Comparison of ENCODE assay signal across 9 mouse cellular contexts in genomic region chr7:16946441-16947348, GRCm38 (mm10). TPM values are rescaled to one million over a fixed set of nuclear protein-coding genes. Genes with fewer than 3 reads are reported as not detected.
DNase-seq lines count a peak whose midpoint lies in the region; ATAC-seq and TF ChIP-seq lines count a peak whose summit lies in the region.
"Had no signal": no experiment of that assay in that cellular context is flagged by ENCODE, and none has a peak within 500 bp of the region (broad histone marks: within the 10 kb centered on the region; RNA-seq: fewer than 3 reads in every experiment).

No protein-coding gene starts in this region.

- peaks cover 5% of the 10 kb centered on the region for H3K79me2 ChIP-seq in myocyte (ENCODE audit: control insufficient read depth, insufficient read depth)

- WGBS in kidney, embryonic 14.5 days = 4% methylated on average over 49 of the region's 53 CpGs
- WGBS in embryonic facial prominence, embryonic 15.5 days = 8% methylated on average over 53 of the region's 53 CpGs
- WGBS in hindbrain, embryonic 16.5 days = 1% methylated on average over 53 of the region's 53 CpGs

- H3K4me3 ChIP-seq in kidney, embryonic 14.5 days (ENCODE audit: low read length) = peak overlapping the region; percentile 33
- peak overlapping the region; percentile 38 for H3K4me3 ChIP-seq in embryonic facial prominence, embryonic 15.5 days (replicated peaks)
- peak overlapping the region; percentile 73 for H3K4me3 ChIP-seq in hindbrain, embryonic 16.5 days (ENCODE audit: low read length)
- H3K4me3 ChIP-seq in myocyte = peak overlapping the region; percentile 20

- peak; percentile 32 for TF ChIP-seq POLR2A in myocyte (IDR thresholded peaks at IDR 0.05; ENCODE audit: insufficient read length, low read depth)

- no peak for ATAC-seq in kidney, embryonic 14.5 days (ENCODE audit: low FRiP score, low TSS enrichment)
- ATAC-seq in embryonic facial prominence, embryonic 15.5 days (ENCODE audit: insufficient number of reproducible peaks, low FRiP score, low TSS enrichment, low read depth) = no peak
- ATAC-seq in hindbrain, embryonic 16.5 days = no peak

- peak overlapping the region; percentile 25 for H3ac ChIP-seq in myocyte (ENCODE audit: control insufficient read depth, insufficient read length)

- H3K9ac ChIP-seq in kidney, embryonic 14.5 days (ENCODE audit: low read depth, low read length) = peak overlapping the region; percentile 52; the same call in 1 of the 2 replicates
- H3K9ac ChIP-seq in embryonic facial prominence, embryonic 15.5 days = peak overlapping the region; percentile 15; the same call in 1 of the 2 replicates
- peak overlapping the region; percentile 93 for H3K9ac ChIP-seq in hindbrain, embryonic 16.5 days (ENCODE audit: low read depth, low read length)

- no peaks in the 10 kb centered on the region for H3K36me3 ChIP-seq in kidney, embryonic 14.5 days (ENCODE audit: control insufficient read depth, insufficient read depth, low read length)
- no peaks in the 10 kb centered on the region for H3K36me3 ChIP-seq in embryonic facial prominence, embryonic 15.5 days
- no peaks in the 10 kb centered on the region for H3K36me3 ChIP-seq in hindbrain, embryonic 16.5 days (ENCODE audit: control insufficient read depth, insufficient read depth, low read length)
- H3K36me3 ChIP-seq in myocyte (ENCODE audit: control insufficient read depth, insufficient read depth) = no peaks in the 10 kb centered on the region
- H3K36me3 ChIP-seq: G1E had no signal

- H3K27ac ChIP-seq in kidney, embryonic 14.5 days (ENCODE audit: low read depth, low read length) = no peak overlapping the region
- peak overlapping the region; percentile 65 for H3K27ac ChIP-seq in embryonic facial prominence, embryonic 15.5 days (replicated peaks)
- peak overlapping the region; percentile 93 for H3K27ac ChIP-seq in hindbrain, embryonic 16.5 days (ENCODE audit: low read depth, low read length)

- peaks cover 36% of the 10 kb centered on the region for H3K4me1 ChIP-seq in kidney, embryonic 14.5 days (ENCODE audit: control insufficient read depth, insufficient read depth, low read length)
- peaks cover 62% of the 10 kb centered on the region for H3K4me1 ChIP-seq in embryonic facial prominence, embryonic 15.5 days
- peaks cover 43% of the 10 kb centered on the region for H3K4me1 ChIP-seq in hindbrain, embryonic 16.5 days (ENCODE audit: control insufficient read depth, insufficient read depth, low read depth, low read length)

- no peaks in the 10 kb centered on the region for H3K9me3 ChIP-seq in kidney, embryonic 14.5 days (ENCODE audit: control insufficient read depth, low read length)
- no peaks in the 10 kb centered on the region for H3K9me3 ChIP-seq in embryonic facial prominence, embryonic 15.5 days (replicated peaks)
- H3K9me3 ChIP-seq in hindbrain, embryonic 16.5 days (ENCODE audit: control insufficient read depth, low read length) = no peaks in the 10 kb centered on the region

- peaks cover 50% of the 10 kb centered on the region for H3K27me3 ChIP-seq in kidney, embryonic 14.5 days (ENCODE audit: control insufficient read depth, insufficient read depth, low read length)
- peaks cover 43% of the 10 kb centered on the region for H3K27me3 ChIP-seq in embryonic facial prominence, embryonic 15.5 days
- H3K27me3 ChIP-seq in hindbrain, embryonic 16.5 days (replicated peaks; ENCODE audit: control insufficient read depth, insufficient read depth, low read length) = no peaks in the 10 kb centered on the region
- no peaks in the 10 kb centered on the region for H3K27me3 ChIP-seq in myocyte (ENCODE audit: control insufficient read depth, insufficient read depth, insufficient read length)

- H3K4me2 ChIP-seq in kidney, embryonic 14.5 days (replicated peaks; ENCODE audit: low read depth, low read length) = peak overlapping the region; percentile 48
- H3K4me2 ChIP-seq in embryonic facial prominence, embryonic 15.5 days (replicated peaks) = peak overlapping the region; percentile 81
- peak overlapping the region; percentile 94 for H3K4me2 ChIP-seq in hindbrain, embryonic 16.5 days (ENCODE audit: low read length)
- peak overlapping the region; percentile 84 for H3K4me2 ChIP-seq in myocyte (ENCODE audit: low read depth)

- no peak for DNase-seq in kidney, adult 8-10 months
- DNase-seq in Muller cell, postnatal 12 days (ENCODE audit: inconsistent ontology term) = peak; percentile 56
- DNase-seq in thymus, postnatal 0 days (ENCODE audit: low spot score) = no peak
- DNase-seq in urinary bladder, postnatal 36 days (ENCODE audit: low spot score in 2 of 2) = no peak

TF ChIP-seq in myocyte, 11 proteins besides CTCF, POLR2A, EP300 and RAD21:
- TF ChIP-seq REST (IDR thresholded peaks at IDR 0.05; ENCODE audit: insufficient read depth, insufficient read length) = no peak
- TF ChIP-seq SRF (IDR thresholded peaks at IDR 0.05; ENCODE audit: control insufficient read depth, insufficient read length, low read depth) = no peak
- no peak for TF ChIP-seq MAX (IDR thresholded peaks at IDR 0.05; ENCODE audit: low read depth)
- TF ChIP-seq USF1 (IDR thresholded peaks at IDR 0.05; ENCODE audit: low read depth) = no peak
- no peak for TF ChIP-seq E2F4 (IDR thresholded peaks at IDR 0.05; ENCODE audit: insufficient read depth)
- peak in 1 of 3 experiments; percentile 26 for TF ChIP-seq MYOG (IDR thresholded peaks at IDR 0.05; ENCODE audit: control insufficient read depth in 1 of 3, insufficient read depth in 1 of 3, insufficient read length in 2 of 3, low read depth in 2 of 3)
TF ChIP-seq in myocyte: peak in this region for 1.

RNA-seq across cellular contexts. Expression of gene Pnmal2, which starts 2.2 kb away (rescaled TPM):
- 2.5 and 5.5 TPM in 2 replicates for polyA plus RNA-seq in kidney, embryonic 14.5 days (2014; fragmentation: Nextera tagmentation; extraction: Ambion mirVana)
- polyA plus RNA-seq in embryonic facial prominence, embryonic 15.5 days (2015; fragmentation: Nextera tagmentation; extraction: Ambion mirVana) = 22.4 and 26.0 TPM in 2 replicates
- 143 and 146 TPM in 2 replicates for polyA plus RNA-seq in hindbrain, embryonic 16.5 days (2015; fragmentation: Nextera tagmentation; extraction: Ambion mirVana)
- polyA plus RNA-seq in myocyte (2012; fragmentation: generic; extraction: Trizol) = 44.4 TPM
- 5.1 and 6.4 TPM in 2 replicates for polyA plus RNA-seq in thymus, postnatal 0 days (2015; fragmentation: Nextera tagmentation; extraction: Ambion mirVana)
- polyA plus RNA-seq: G1E had no signal

RNA-seq across cellular contexts. Expression of gene Pnmal1, which starts 12.8 kb away (rescaled TPM):
- polyA plus RNA-seq in kidney, embryonic 14.5 days (2014; fragmentation: Nextera tagmentation; extraction: Ambion mirVana) = 0.51 and 0.74 TPM in 2 replicates
- 1.8 and 2.9 TPM in 2 replicates for polyA plus RNA-seq in embryonic facial prominence, embryonic 15.5 days (2015; fragmentation: Nextera tagmentation; extraction: Ambion mirVana)
- polyA plus RNA-seq in hindbrain, embryonic 16.5 days (2015; fragmentation: Nextera tagmentation; extraction: Ambion mirVana) = 57.4 and 58.3 TPM in 2 replicates
- 0.05 TPM for polyA plus RNA-seq in myocyte (2012; fragmentation: generic; extraction: Trizol)
- 0.04 TPM in 2 replicates for polyA plus RNA-seq in thymus, postnatal 0 days (2015; fragmentation: Nextera tagmentation; extraction: Ambion mirVana)

RNA-seq across cellular contexts. Expression of gene Calm3, which starts 22.8 kb away (rescaled TPM):
- polyA plus RNA-seq in kidney, embryonic 14.5 days (2014; fragmentation: Nextera tagmentation; extraction: Ambion mirVana) = 156 and 198 TPM in 2 replicates
- polyA plus RNA-seq in embryonic facial prominence, embryonic 15.5 days (2015; fragmentation: Nextera tagmentation; extraction: Ambion mirVana) = 117 and 138 TPM in 2 replicates
- 419 and 442 TPM in 2 replicates for polyA plus RNA-seq in hindbrain, embryonic 16.5 days (2015; fragmentation: Nextera tagmentation; extraction: Ambion mirVana)
- polyA plus RNA-seq in myocyte (2012; fragmentation: generic; extraction: Trizol) = 336 TPM
- polyA plus RNA-seq in thymus, postnatal 0 days (2015; fragmentation: Nextera tagmentation; extraction: Ambion mirVana) = 201 and 212 TPM in 2 replicates

RNA-seq across cellular contexts. Expression of gene Gm42372, which starts 36.2 kb away (rescaled TPM):
- polyA plus RNA-seq in kidney, embryonic 14.5 days (2014; fragmentation: Nextera tagmentation; extraction: Ambion mirVana) = 0.29 and 0.47 TPM in 2 replicates
- polyA plus RNA-seq in embryonic facial prominence, embryonic 15.5 days (2015; fragmentation: Nextera tagmentation; extraction: Ambion mirVana) = 0.28 and 0.32 TPM in 2 replicates
- 5.7 and 7.4 TPM in 2 replicates for polyA plus RNA-seq in hindbrain, embryonic 16.5 days (2015; fragmentation: Nextera tagmentation; extraction: Ambion mirVana)
- not detected for polyA plus RNA-seq in myocyte (2012; fragmentation: generic; extraction: Trizol)
- 0.33 and 0.49 TPM in 2 replicates for polyA plus RNA-seq in thymus, postnatal 0 days (2015; fragmentation: Nextera tagmentation; extraction: Ambion mirVana)
- polyA plus RNA-seq: G1E had no signal

RNA-seq across cellular contexts. Expression of gene Ptgir, which starts 40.4 kb away (rescaled TPM):
- 0.67 and 1.4 TPM in 2 replicates for polyA plus RNA-seq in kidney, embryonic 14.5 days (2014; fragmentation: Nextera tagmentation; extraction: Ambion mirVana)
- polyA plus RNA-seq in embryonic facial prominence, embryonic 15.5 days (2015; fragmentation: Nextera tagmentation; extraction: Ambion mirVana) = 2.5 and 3.1 TPM in 2 replicates
- polyA plus RNA-seq in hindbrain, embryonic 16.5 days (2015; fragmentation: Nextera tagmentation; extraction: Ambion mirVana) = 0.14 and 0.26 TPM in 2 replicates
- polyA plus RNA-seq in myocyte (2012; fragmentation: generic; extraction: Trizol) = 2.6 TPM
- 1.9 and 2.6 TPM in 2 replicates for polyA plus RNA-seq in thymus, postnatal 0 days (2015; fragmentation: Nextera tagmentation; extraction: Ambion mirVana)

Comparison
In these comparisons a context has a peak if more than half of its experiments do, and no peak if none do; other contexts are left out.
1. H3K4me3 ChIP-seq: peak in every context shown above with its lines; median percentile 73 in hindbrain, embryonic 16.5 days; 38 in embryonic facial prominence, embryonic 15.5 days; 33 in kidney, embryonic 14.5 days; 20 in myocyte.
2. H3K9ac ChIP-seq: peak in every context shown above with its lines; median percentile 93 in hindbrain, embryonic 16.5 days; 52 in kidney, embryonic 14.5 days; 15 in embryonic facial prominence, embryonic 15.5 days.
3. RNA of gene Pnmal1, which starts 12.8 kb away (polyA plus RNA-seq): 57.4 to 58.3 TPM in hindbrain, embryonic 16.5 days; 1.8 to 2.9 TPM in embryonic facial prominence, embryonic 15.5 days, 0.51 to 0.74 TPM in kidney, embryonic 14.5 days, 0.05 TPM in myocyte (single experiment) and 0.04 TPM in thymus, postnatal 0 days; every median in the first group is over 10 times any median in the second.
4. Peak in every context shown above with its lines, with median percentiles within 50 percentile points of each other: H3K4me2 ChIP-seq.